In the genomic region with DNA sequence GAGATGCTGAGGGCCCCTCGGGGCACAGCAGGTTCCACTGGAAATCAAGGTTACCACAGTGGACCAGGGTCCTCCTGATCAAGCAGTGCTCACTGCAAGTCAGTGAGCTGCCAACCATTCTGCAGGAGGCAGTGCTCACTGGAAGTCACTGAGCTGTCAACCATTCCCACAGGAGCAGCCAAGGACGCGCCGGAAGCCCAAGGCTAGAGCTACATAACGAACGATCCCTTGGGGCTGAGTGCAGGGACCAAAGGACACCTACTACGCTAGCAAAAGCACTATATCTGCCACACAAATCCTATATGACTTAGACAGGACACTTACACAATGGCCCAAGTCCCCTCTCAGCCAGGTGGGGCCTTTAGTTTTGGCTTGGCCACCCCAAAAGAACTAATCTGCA, we compare ENCODE assay signal across 10 mouse cellular contexts. TPM values are rescaled to one million over a fixed set of nuclear protein-coding genes. Genes with fewer than 3 reads are reported as not detected.
A peak's percentile ranks its signal among the peaks of the same experiment; 100 is the strongest.
DNase-seq lines count a peak whose midpoint lies in the region; ATAC-seq and TF ChIP-seq lines count a peak whose summit lies in the region.
"Had no signal": no experiment of that assay in that cellular context is flagged by ENCODE, and none has a peak within 500 bp of the region (broad histone marks: within the 10 kb centered on the region; RNA-seq: fewer than 3 reads in every experiment).

No protein-coding gene starts in this region.

- peak overlapping the region; percentile 23; the same call in 1 of the 2 replicates for H3K4me3 ChIP-seq in heart, adult 2 months
- H3K4me3 ChIP-seq in heart, embryonic 14.5 days (ENCODE audit: control insufficient read depth in 1 of 2, insufficient read depth in 1 of 2, low read depth in 1 of 2, low read length in 2 of 2), result no peak overlapping the region
- H3K4me3 ChIP-seq: erythroblast, embryonic 14.5 days had no signal

- TF ChIP-seq POLR2A in heart, adult 2 months (IDR thresholded peaks at IDR 0.05; ENCODE audit: insufficient read depth, low read depth, low read length), result no peak

- peak overlapping the region; percentile 75 for H3K27ac ChIP-seq in heart, adult 2 months
- H3K27ac ChIP-seq in heart, embryonic 14.5 days (replicated peaks in 1 of 2; ENCODE audit: control insufficient read depth in 1 of 2, insufficient read depth in 1 of 2, low read depth in 2 of 2, low read length in 2 of 2), result peak overlapping the region; percentile 13 to 89; a peak in 3 of 4 replicates

- no peaks in the 10 kb centered on the region for H3K27me3 ChIP-seq in heart, adult 2 months (ENCODE audit: control insufficient read depth, insufficient read depth, low read length)
- no peaks in the 10 kb centered on the region for H3K27me3 ChIP-seq in heart, embryonic 14.5 days (ENCODE audit: control insufficient read depth, insufficient read depth, low read length)

- intact Hi-C loops in heart, adult 2 months (cut with DNase I), result no loop called here
- intact Hi-C loops in heart, postnatal 25 days (cut with DNase I), result no loop called here

- H3K9me3 ChIP-seq in heart, embryonic 14.5 days (ENCODE audit: control insufficient read depth, low read length), result no peaks in the 10 kb centered on the region

- no peak for ATAC-seq in heart, embryonic 14.5 days (ENCODE audit: insufficient number of reproducible peaks, insufficient read depth, low FRiP score, low read depth)
- ATAC-seq in inflammation-experienced regulatory T-cells, adult 6 months, result no peak

- DNase-seq in heart, adult 2 months, result peak; percentile 57 to 61
- no peak for DNase-seq in heart, postnatal 25 days (ENCODE audit: low spot score)
- DNase-seq in adrenal gland, adult 8-10 months, result peak; percentile 79
- peak; percentile 70 for DNase-seq in kidney, postnatal 10 days
- no peak for DNase-seq in right cerebral cortex, postnatal 36 days (ENCODE audit: low spot score in 2 of 2)
- no peak for DNase-seq in right cerebral cortex, postnatal 10 days (ENCODE audit: low spot score in 2 of 2)
- DNase-seq: thymus, adult 2 months had no signal

- peaks cover 2% of the 10 kb centered on the region; the same call in 1 of the 2 replicates for H3K36me3 ChIP-seq in heart, adult 2 months (ENCODE audit: control insufficient read depth, insufficient read depth, low read length)
- H3K36me3 ChIP-seq in heart, embryonic 14.5 days (ENCODE audit: control insufficient read depth, insufficient read depth, low read length), result no peaks in the 10 kb centered on the region

- H3K4me1 ChIP-seq in heart, adult 2 months (ENCODE audit: control insufficient read depth, insufficient read depth, low read length), result peaks cover 25% of the 10 kb centered on the region
- peaks cover 25 to 26% of the 10 kb centered on the region in 2 experiments for H3K4me1 ChIP-seq in heart, embryonic 14.5 days (ENCODE audit: control insufficient read depth in 2 of 2, insufficient read depth in 2 of 2, low read length in 2 of 2)

- H3K4me2 ChIP-seq in heart, embryonic 14.5 days (ENCODE audit: low read length), result peak overlapping the region; percentile 40; the same call in 1 of the 2 replicates

- 34% methylated on average over 7 of the region's 7 CpGs for WGBS in heart, adult 2 months
- WGBS in heart, embryonic 14.5 days, result 84% methylated on average over 7 of the region's 7 CpGs

- H3K9ac ChIP-seq in heart, adult 2 months (ENCODE audit: low read depth, low read length), result no peak overlapping the region
- H3K9ac ChIP-seq in heart, embryonic 14.5 days (ENCODE audit: low read length), result no peak overlapping the region

- TF ChIP-seq CTCF in heart, adult 2 months (IDR thresholded peaks at IDR 0.05), result no peak

- H3K79me2 ChIP-seq in heart, adult 2 months (replicated peaks; ENCODE audit: control insufficient read depth, insufficient read depth, low read length), result peaks cover 10% of the 10 kb centered on the region

- no peak for TF ChIP-seq EP300 in heart, adult 2 months (IDR thresholded peaks at IDR 0.05; ENCODE audit: insufficient read depth, low read depth, low read length)

RNA-seq across cellular contexts. Expression of gene Lrp5, which starts 5.6 kb away (rescaled TPM):
- 10 to 100 TPM; 52.2 to 56.5 TPM for total RNA-seq in heart, adult 2 months (2021)
- polyA plus RNA-seq in heart, adult 2 months (2012; rRNA removed), result 35.0 and 36.3 TPM in 2 replicates
- 10 to 100 TPM; 49.8 to 52.1 TPM for total RNA-seq in heart, postnatal 25 days (2021)
- 100 to 1,000 TPM in 3 of 4 experiments, 10 to 100 TPM in 1; 99.3 to 161 (median 120) TPM for total RNA-seq in adrenal gland, adult 8-10 months (2022)
- polyA plus RNA-seq in heart, embryonic 14.5 days (2014; fragmentation: Nextera tagmentation; extraction: Ambion mirVana), result 4.1 and 5.0 TPM in 2 replicates
- polyA plus RNA-seq in inflammation-experienced regulatory T-cells, adult 6 months (2017; shearing (Covaris generic)), result under 1 TPM in 2 of 3 experiments, not detected in 1; 0.05 to 0.08 TPM

RNA-seq across cellular contexts. Expression of gene 1810055G02Rik, which starts 27.4 kb away (rescaled TPM):
- total RNA-seq in heart, adult 2 months (2021), result 1 to 10 TPM; 8.1 to 8.3 TPM
- 17.9 and 23.3 TPM in 2 replicates for polyA plus RNA-seq in heart, adult 2 months (2012; rRNA removed)
- total RNA-seq in heart, postnatal 25 days (2021), result 1 to 10 TPM; 7.9 to 8.3 TPM
- 10 to 100 TPM; 29.1 to 42.7 (median 32.1) TPM for total RNA-seq in adrenal gland, adult 8-10 months (2022)
- 18.0 and 18.2 TPM in 2 replicates for polyA plus RNA-seq in heart, embryonic 14.5 days (2014; fragmentation: Nextera tagmentation; extraction: Ambion mirVana)
- polyA plus RNA-seq in inflammation-experienced regulatory T-cells, adult 6 months (2017; shearing (Covaris generic)), result 1 to 10 TPM; 4.1 to 6.0 (median 5.3) TPM

Comparison
In these comparisons a context has a peak if more than half of its experiments do, and no peak if none do; other contexts are left out.
1. DNase-seq: peak in heart, adult 2 months (2 of 2), adrenal gland, adult 8-10 months (single experiment) and kidney, postnatal 10 days (single experiment); none in heart, postnatal 25 days (single experiment), right cerebral cortex, postnatal 36 days (0 of 2) and right cerebral cortex, postnatal 10 days (0 of 2).